Mouse (Mus musculus): ENCODE measurements around the gene Cep89. TPM values are rescaled to one million over a fixed set of nuclear protein-coding genes. Genes with fewer than 3 reads are reported as not detected.

Gene Cep89
- polyA plus RNA-seq, 1 experiment from 2014 or later, result 32.2 TPM

DNA sequence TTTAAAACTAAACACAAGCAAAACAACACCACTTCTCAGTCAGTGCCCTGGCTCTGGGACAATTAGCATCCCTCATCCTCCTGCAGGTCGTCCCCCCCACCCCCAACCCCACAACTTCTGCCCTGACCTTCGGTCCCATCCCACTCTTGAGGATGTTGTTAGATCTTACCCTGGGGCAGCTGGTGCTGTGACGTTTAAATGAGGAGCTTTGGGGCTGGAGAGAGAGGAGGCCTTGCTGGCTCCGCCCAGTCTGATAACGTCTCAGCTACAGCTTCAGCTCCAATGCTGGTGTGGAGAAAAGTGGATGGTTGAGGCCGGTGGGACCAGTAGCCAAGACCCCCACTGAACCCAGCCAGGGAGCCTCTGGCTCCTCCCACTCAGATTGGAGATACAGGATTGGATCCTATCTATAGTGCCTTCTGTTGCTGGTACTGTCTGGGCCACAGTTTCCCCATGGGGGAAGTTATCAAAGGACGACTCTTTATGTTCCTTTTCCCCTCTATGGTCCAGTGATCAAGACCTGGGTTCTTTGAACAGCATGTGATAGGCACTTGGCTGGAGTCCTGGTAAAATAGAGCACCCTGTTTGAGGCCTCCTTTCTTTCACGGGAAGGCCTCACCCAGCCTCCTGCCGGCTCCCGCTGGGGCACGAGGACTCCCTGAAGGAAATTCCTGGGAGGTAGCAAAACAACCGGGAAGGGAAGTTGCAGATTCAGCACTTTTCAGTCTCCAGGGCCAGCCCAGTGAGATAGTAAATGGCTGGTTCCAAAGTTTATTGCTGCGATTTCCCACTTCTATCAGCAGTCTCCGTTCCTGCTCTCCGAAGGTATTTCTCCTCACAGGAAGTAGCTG lies 51.4 kb downstream of the Cep89 start, which contains the start of gene Slc7a9:
Gene Slc7a9, plus strand, starts transcription at position 801 of the 851 bp plus-strand sequence.
- Histone ChIP-seq H3K4me2 (no peak within 1 kb of the TSS), H3K4me3 (ENCODE audit: low read depth, low read length) (no peak within 1 kb of the TSS), H3K27ac (ENCODE audit: low read depth, low read length) (no peak within 1 kb of the TSS), H3K4me1 (ENCODE audit: control insufficient read depth, insufficient read depth, low read length) (0 out of 2 replicates have a peak, but pooled peaks cover 4% of the 10 kb centered on the region), H3K9ac (ENCODE audit: low read depth, low read length) (no peak within 1 kb of the TSS), H3K9me3 (replicated peaks; ENCODE audit: control insufficient read depth, low read length) (no peaks in the 10 kb centered on the region), H3K36me3 (ENCODE audit: control insufficient read depth, insufficient read depth, low read length) (no peaks in the 10 kb centered on the region), H3K27me3 (ENCODE audit: control insufficient read depth, insufficient read depth, low read length) (no peaks in the 10 kb centered on the region)
- WGBS (ENCODE audit: insufficient replicate concordance), result 18% methylated on average over 15 of the region's 15 CpGs
- ATAC-seq (replicated peaks; ENCODE audit: insufficient number of reproducible peaks, low FRiP score, low TSS enrichment), result peak; percentile 55; the same call in 1 of the 2 replicates

DNA sequence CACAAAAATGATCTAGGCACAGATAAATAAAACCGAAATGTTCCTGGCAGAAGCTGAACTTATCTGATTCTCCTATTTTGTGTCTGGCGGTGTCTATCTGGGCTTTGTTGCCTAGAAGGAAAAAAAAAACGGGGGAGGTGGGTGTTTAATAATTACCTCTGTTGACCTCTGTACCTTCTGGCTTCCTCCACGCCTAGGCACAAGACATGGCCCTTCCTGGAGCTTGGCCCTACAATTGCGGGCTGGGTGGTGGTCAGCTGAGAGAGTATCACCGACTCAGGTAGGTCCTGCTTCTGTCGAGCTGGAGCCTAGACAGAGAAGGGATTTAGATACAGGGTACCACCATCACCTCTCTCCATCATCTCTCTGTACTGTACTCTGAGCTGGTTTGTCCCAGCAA lies 52.0 kb downstream of the Cep89 start:
- Histone ChIP-seq H3K36me3 (ENCODE audit: control insufficient read depth, insufficient read depth, low read length) (no peaks in the 10 kb centered on the region), H3K4me3 (ENCODE audit: low read depth, low read length) (no peak overlapping the region), H3K4me1 (ENCODE audit: control insufficient read depth, insufficient read depth, low read length) (0 out of 2 replicates have a peak, but pooled peaks cover 4% of the 10 kb centered on the region), H3K4me2 (no peak overlapping the region), H3K27ac (ENCODE audit: low read depth, low read length) (no peak overlapping the region), H3K9me3 (replicated peaks; ENCODE audit: control insufficient read depth, low read length) (no peaks in the 10 kb centered on the region), H3K9ac (ENCODE audit: low read depth, low read length) (no peak overlapping the region), H3K27me3 (ENCODE audit: control insufficient read depth, insufficient read depth, low read length) (no peaks in the 10 kb centered on the region)
- 59% methylated on average over 7 of the region's 7 CpGs for WGBS (ENCODE audit: insufficient replicate concordance)
- no peak for ATAC-seq (replicated peaks; ENCODE audit: insufficient number of reproducible peaks, low FRiP score, low TSS enrichment)

DNA sequence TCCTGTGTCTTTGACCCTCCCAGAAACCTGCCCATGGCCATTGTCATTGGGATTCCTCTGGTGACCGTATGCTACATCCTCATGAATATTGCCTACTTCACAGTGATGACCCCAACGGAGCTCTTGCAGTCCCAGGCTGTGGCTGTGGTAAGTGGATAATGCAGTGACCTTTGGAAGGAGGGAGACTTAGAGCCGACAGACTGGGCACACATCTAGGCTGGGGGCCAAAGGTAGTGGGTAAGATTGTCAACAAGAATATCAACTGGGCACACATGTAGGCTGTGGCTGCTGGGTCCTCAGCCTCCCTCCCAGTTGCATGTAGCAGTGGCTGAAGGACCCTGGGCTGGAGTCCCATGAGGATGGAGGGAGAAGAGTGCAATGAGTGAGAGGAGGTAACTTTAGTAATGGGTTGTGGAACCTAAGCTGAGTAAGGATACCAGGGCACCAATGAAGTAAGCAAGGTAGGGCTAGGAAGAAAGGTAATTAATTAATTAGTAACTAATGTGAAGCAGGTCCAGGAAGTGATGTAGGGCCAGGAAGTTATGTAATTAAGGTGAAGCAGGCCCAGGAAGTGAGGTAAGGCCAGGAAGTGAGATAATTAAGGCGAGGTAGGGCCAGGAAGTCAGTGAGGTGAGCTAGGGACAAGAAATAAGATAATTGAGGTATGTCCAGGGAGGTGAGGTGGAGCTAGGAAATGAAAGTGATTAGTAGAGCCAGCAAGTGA lies 59.4 kb downstream of the Cep89 start:
- H3K9ac ChIP-seq (ENCODE audit: low read depth, low read length), result no peak overlapping the region
- no peak overlapping the region for H3K4me3 ChIP-seq (ENCODE audit: low read depth, low read length)
- no peak overlapping the region for H3K27ac ChIP-seq (ENCODE audit: low read depth, low read length)
- ATAC-seq (replicated peaks; ENCODE audit: insufficient number of reproducible peaks, low FRiP score, low TSS enrichment), result no peak
- no peaks in the 10 kb centered on the region for H3K36me3 ChIP-seq (ENCODE audit: control insufficient read depth, insufficient read depth, low read length)
- 70% methylated on average over 4 of the region's 4 CpGs for WGBS (ENCODE audit: insufficient replicate concordance)
- H3K27me3 ChIP-seq (ENCODE audit: control insufficient read depth, insufficient read depth, low read length), result no peaks in the 10 kb centered on the region
- 0 out of 2 replicates have a peak, but pooled peaks cover 3% of the 10 kb centered on the region for H3K4me1 ChIP-seq (ENCODE audit: control insufficient read depth, insufficient read depth, low read length)
- no peak overlapping the region for H3K4me2 ChIP-seq
- no peaks in the 10 kb centered on the region for H3K9me3 ChIP-seq (replicated peaks; ENCODE audit: control insufficient read depth, low read length)

DNA sequence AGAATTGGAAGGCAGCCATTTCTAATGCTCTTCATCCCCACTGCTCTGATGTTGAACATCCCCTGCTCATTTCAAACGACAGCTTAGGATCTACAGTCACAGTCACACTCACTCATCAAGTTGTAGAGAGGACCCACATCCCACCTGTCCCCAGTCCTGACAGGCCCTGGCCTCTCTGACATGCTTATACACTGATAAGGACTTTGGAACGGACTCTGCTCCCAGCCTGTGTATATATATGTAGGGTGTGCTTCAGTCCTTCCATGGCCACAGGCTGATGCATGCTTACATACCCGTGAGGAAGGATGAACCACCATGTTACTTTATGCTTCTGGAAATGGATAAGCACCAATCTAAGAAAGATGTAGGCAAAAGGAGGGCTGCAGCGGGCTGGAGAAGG lies 64.1 kb downstream of the Cep89 start:
- Histone ChIP-seq H3K27ac (ENCODE audit: low read depth, low read length) (no peak overlapping the region), H3K36me3 (ENCODE audit: control insufficient read depth, insufficient read depth, low read length) (no peaks in the 10 kb centered on the region), H3K9me3 (replicated peaks; ENCODE audit: control insufficient read depth, low read length) (no peaks in the 10 kb centered on the region), H3K27me3 (ENCODE audit: control insufficient read depth, insufficient read depth, low read length) (no peaks in the 10 kb centered on the region), H3K4me2 (no peak overlapping the region), H3K9ac (ENCODE audit: low read depth, low read length) (no peak overlapping the region), H3K4me1 (ENCODE audit: control insufficient read depth, insufficient read depth, low read length) (0 out of 2 replicates have a peak, but pooled peaks cover 3% of the 10 kb centered on the region), H3K4me3 (ENCODE audit: low read depth, low read length) (no peak overlapping the region)
- 63% methylated on average over 4 of the region's 4 CpGs for WGBS (ENCODE audit: insufficient replicate concordance)
- no peak for ATAC-seq (replicated peaks; ENCODE audit: insufficient number of reproducible peaks, low FRiP score, low TSS enrichment)

DNA sequence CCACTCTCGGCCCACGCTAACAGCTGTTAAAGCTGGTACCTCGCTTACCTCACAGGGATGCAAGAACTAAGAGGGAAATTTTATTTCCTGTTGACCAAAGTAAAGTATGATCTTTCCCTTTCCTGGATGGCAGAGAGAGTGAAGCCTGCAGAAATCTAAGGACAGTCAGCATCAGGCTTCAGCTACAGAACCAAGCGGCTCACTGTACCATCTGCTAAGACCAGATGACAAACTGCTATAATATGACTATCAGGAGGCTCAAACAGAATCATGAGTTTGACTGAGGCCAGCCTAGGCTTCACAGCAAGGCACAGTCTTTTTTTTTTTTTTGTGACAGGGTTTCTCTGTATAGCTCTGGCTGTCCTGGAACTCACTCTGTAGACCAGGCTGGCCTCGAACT lies 68.2 kb downstream of the Cep89 start:
- Histone ChIP-seq H3K27me3 (ENCODE audit: control insufficient read depth, insufficient read depth, low read length) (no peaks in the 10 kb centered on the region), H3K9ac (ENCODE audit: low read depth, low read length) (no peak overlapping the region), H3K36me3 (ENCODE audit: control insufficient read depth, insufficient read depth, low read length) (no peaks in the 10 kb centered on the region), H3K27ac (ENCODE audit: low read depth, low read length) (no peak overlapping the region), H3K4me2 (no peak overlapping the region), H3K4me3 (ENCODE audit: low read depth, low read length) (no peak overlapping the region), H3K9me3 (replicated peaks; ENCODE audit: control insufficient read depth, low read length) (no peaks in the 10 kb centered on the region), H3K4me1 (ENCODE audit: control insufficient read depth, insufficient read depth, low read length) (no peaks in the 10 kb centered on the region)
- no peak for ATAC-seq (replicated peaks; ENCODE audit: insufficient number of reproducible peaks, low FRiP score, low TSS enrichment)
- WGBS (ENCODE audit: insufficient replicate concordance), result 73% methylated on average over 5 of the region's 5 CpGs

DNA sequence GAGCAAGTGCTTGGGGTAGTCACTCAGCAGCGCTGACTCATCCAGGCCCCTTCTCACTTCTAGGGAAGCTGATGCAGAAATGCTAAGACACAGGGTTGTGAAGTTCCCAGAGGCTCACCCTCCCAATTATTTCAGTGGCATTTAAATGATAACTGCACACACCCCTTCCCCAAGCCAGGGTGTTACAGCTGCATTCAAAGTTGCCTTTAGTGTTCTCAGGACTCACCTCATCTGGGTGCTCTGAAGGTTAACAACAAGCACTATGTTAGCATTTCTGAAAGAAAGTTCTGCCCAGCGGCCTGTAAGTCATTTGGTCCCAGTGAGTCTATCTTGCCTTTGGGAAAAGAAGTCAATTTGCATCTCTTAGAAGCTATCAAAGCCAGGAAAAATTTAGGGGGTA lies 71.0 kb downstream of the Cep89 start:
- Histone ChIP-seq H3K27ac (ENCODE audit: low read depth, low read length) (no peak overlapping the region), H3K4me2 (no peak overlapping the region), H3K4me1 (ENCODE audit: control insufficient read depth, insufficient read depth, low read length) (no peaks in the 10 kb centered on the region), H3K9ac (ENCODE audit: low read depth, low read length) (no peak overlapping the region), H3K36me3 (ENCODE audit: control insufficient read depth, insufficient read depth, low read length) (no peaks in the 10 kb centered on the region), H3K27me3 (ENCODE audit: control insufficient read depth, insufficient read depth, low read length) (no peaks in the 10 kb centered on the region), H3K9me3 (replicated peaks; ENCODE audit: control insufficient read depth, low read length) (no peaks in the 10 kb centered on the region), H3K4me3 (ENCODE audit: low read depth, low read length) (no peak overlapping the region)
- ATAC-seq (replicated peaks; ENCODE audit: insufficient number of reproducible peaks, low FRiP score, low TSS enrichment), result no peak
- 61% methylated on average over 2 of the region's 2 CpGs for WGBS (ENCODE audit: insufficient replicate concordance)

DNA sequence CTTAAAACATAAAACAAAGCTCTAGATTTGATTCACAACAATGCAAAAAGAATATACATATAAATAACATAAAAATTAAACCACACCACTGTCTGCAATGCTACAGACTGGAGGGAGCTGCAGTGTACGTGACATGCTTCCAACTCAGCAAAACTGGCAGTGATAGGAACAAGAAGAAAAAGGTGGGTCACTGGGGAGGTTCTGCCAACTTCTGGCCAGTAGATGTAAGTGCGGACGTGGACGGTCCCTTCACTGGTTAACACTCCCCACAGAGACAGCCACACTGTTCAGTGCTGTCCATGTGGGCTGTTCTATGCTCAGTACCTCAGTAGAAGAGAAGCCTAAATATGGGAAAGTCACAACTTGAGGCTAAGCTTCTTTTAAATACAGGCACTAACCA lies 74.0 kb downstream of the Cep89 start:
- H3K27ac ChIP-seq (ENCODE audit: low read depth, low read length), result no peak overlapping the region
- H3K4me1 ChIP-seq (ENCODE audit: control insufficient read depth, insufficient read depth, low read length), result no peaks in the 10 kb centered on the region
- H3K36me3 ChIP-seq (ENCODE audit: control insufficient read depth, insufficient read depth, low read length), result no peaks in the 10 kb centered on the region
- no peak overlapping the region for H3K4me3 ChIP-seq (ENCODE audit: low read depth, low read length)
- H3K27me3 ChIP-seq (ENCODE audit: control insufficient read depth, insufficient read depth, low read length), result no peaks in the 10 kb centered on the region
- no peaks in the 10 kb centered on the region for H3K9me3 ChIP-seq (replicated peaks; ENCODE audit: control insufficient read depth, low read length)
- no peak overlapping the region for H3K4me2 ChIP-seq
- 42% methylated on average over 4 of the region's 4 CpGs for WGBS (ENCODE audit: insufficient replicate concordance)
- no peak for ATAC-seq (replicated peaks; ENCODE audit: insufficient number of reproducible peaks, low FRiP score, low TSS enrichment)
- no peak overlapping the region for H3K9ac ChIP-seq (ENCODE audit: low read depth, low read length)

DNA sequence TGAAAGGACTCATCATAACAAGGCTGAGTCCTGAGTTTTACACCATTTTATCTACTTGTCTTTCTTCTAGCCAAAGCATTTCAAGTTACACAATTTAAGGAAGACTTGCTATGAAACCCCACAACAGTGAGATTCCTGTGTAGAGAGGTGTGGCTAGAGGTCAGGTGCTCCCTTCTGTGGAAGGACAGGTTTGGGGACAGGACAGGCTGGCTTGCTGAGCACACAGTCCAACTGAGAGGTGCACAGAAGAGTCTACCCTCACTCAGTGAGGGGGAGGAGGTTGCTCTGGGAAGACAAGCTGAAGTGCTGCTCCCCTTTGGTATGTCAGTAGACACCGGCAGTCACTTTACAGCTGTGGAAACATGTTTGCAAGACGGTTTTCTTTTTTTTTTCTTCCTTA lies 79.6 kb downstream of the Cep89 start:
- Histone ChIP-seq H3K4me1 (ENCODE audit: control insufficient read depth, insufficient read depth, low read length) (no peaks in the 10 kb centered on the region), H3K27ac (ENCODE audit: low read depth, low read length) (no peak overlapping the region), H3K4me2 (no peak overlapping the region), H3K27me3 (ENCODE audit: control insufficient read depth, insufficient read depth, low read length) (no peaks in the 10 kb centered on the region), H3K4me3 (ENCODE audit: low read depth, low read length) (no peak overlapping the region), H3K36me3 (ENCODE audit: control insufficient read depth, insufficient read depth, low read length) (no peaks in the 10 kb centered on the region), H3K9ac (ENCODE audit: low read depth, low read length) (no peak overlapping the region), H3K9me3 (replicated peaks; ENCODE audit: control insufficient read depth, low read length) (no peaks in the 10 kb centered on the region)
- WGBS (ENCODE audit: insufficient replicate concordance), result 59% methylated on average over 2 of the region's 2 CpGs
- ATAC-seq (replicated peaks; ENCODE audit: insufficient number of reproducible peaks, low FRiP score, low TSS enrichment), result no peak
